Mouse (Mus musculus): ENCODE data around the gene Mad1l1. TPM values are rescaled to one million over a fixed set of nuclear protein-coding genes. Genes with fewer than 3 reads are reported as not detected.

Gene Mad1l1
- polyA plus RNA-seq, 1 experiment from 2014 or later = 37.4 TPM

DNA sequence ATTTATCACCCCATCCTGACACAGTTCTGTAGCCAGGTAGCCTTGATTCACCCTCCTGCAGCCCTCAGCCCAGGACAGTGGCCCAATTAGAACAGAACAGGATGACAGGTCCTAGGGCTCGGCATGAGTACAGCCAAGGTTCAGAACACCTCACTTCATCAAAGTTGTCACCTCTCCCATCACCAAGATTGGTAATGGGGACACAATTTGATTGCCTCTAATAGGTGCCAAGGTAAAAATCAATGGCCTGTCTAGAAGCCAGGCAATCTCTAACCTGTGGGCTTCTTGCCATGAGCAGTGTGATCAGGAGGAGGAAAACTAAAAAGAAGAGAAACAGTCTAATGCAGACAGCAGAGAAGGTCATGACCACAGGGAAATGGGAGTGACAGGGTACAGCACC lies 216.5 kb downstream of the Mad1l1 start:
- Histone ChIP-seq H3K27ac (ENCODE audit: low read length) (no peak overlapping the region), H3K27me3 (ENCODE audit: control insufficient read depth, insufficient read depth, low read length) (no peaks in the 10 kb centered on the region), H3K4me2 (ENCODE audit: low read depth, low read length) (no peak overlapping the region), H3K9me3 (replicated peaks; ENCODE audit: control insufficient read depth, low read length) (no peaks in the 10 kb centered on the region), H3K4me1 (ENCODE audit: control insufficient read depth, insufficient read depth, low read length) (no peaks in the 10 kb centered on the region), H3K4me3 (replicated peaks; ENCODE audit: low read length) (no peak overlapping the region), H3K9ac (ENCODE audit: low read length) (no peak overlapping the region), H3K36me3 (ENCODE audit: control insufficient read depth, insufficient read depth, low read length) (no peaks in the 10 kb centered on the region)
- ATAC-seq (ENCODE audit: insufficient read depth, low FRiP score) = no peak
- 84% methylated on average over 1 of the region's 1 CpGs for WGBS

DNA sequence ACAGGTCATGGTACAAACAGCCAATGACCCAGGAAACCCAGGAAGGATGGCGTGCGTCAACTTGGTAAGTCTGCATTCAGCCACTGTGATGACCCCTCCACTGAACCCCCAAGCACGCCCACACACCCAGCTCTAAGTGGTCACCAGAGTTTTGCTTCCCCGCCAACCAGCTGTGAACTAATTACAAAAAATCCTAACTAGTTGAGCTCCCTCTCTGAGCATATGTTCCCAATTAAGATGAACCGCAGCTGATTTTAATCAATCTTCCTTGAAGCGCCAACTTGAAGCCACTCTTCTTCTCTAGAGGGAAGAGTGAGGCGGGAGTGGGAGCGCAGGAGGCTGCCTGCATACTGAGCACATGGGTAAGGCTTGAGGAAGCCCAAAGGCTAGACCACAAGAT lies 218.6 kb downstream of the Mad1l1 start:
- no peak overlapping the region for H3K4me3 ChIP-seq (replicated peaks; ENCODE audit: low read length)
- no peaks in the 10 kb centered on the region for H3K36me3 ChIP-seq (ENCODE audit: control insufficient read depth, insufficient read depth, low read length)
- no peak for ATAC-seq (ENCODE audit: insufficient read depth, low FRiP score)
- WGBS = 81% methylated on average over 8 of the region's 8 CpGs
- no peaks in the 10 kb centered on the region for H3K9me3 ChIP-seq (replicated peaks; ENCODE audit: control insufficient read depth, low read length)
- H3K27ac ChIP-seq (ENCODE audit: low read length) = no peak overlapping the region
- no peaks in the 10 kb centered on the region for H3K4me1 ChIP-seq (ENCODE audit: control insufficient read depth, insufficient read depth, low read length)
- H3K4me2 ChIP-seq (ENCODE audit: low read depth, low read length) = no peak overlapping the region
- no peak overlapping the region for H3K9ac ChIP-seq (ENCODE audit: low read length)
- no peaks in the 10 kb centered on the region for H3K27me3 ChIP-seq (ENCODE audit: control insufficient read depth, insufficient read depth, low read length)

- Histone ChIP-seq H3K9me3 (replicated peaks; ENCODE audit: control insufficient read depth, low read length) (no peaks in the 10 kb centered on the region), H3K36me3 (ENCODE audit: control insufficient read depth, insufficient read depth, low read length) (no peaks in the 10 kb centered on the region), H3K27me3 (ENCODE audit: control insufficient read depth, insufficient read depth, low read length) (no peaks in the 10 kb centered on the region), H3K27ac (ENCODE audit: low read length) (no peak overlapping the region), H3K4me2 (ENCODE audit: low read depth, low read length) (no peak overlapping the region), H3K9ac (ENCODE audit: low read length) (no peak overlapping the region), H3K4me1 (ENCODE audit: control insufficient read depth, insufficient read depth, low read length) (no peaks in the 10 kb centered on the region), H3K4me3 (replicated peaks; ENCODE audit: low read length) (no peak overlapping the region)
- 84% methylated on average over 14 of the region's 14 CpGs for WGBS
- no peak for ATAC-seq (ENCODE audit: insufficient read depth, low FRiP score)
These were observed 219.8 kb downstream of the Mad1l1 start for GRCm38 (mm10) chr5:140101409-140102009.

DNA sequence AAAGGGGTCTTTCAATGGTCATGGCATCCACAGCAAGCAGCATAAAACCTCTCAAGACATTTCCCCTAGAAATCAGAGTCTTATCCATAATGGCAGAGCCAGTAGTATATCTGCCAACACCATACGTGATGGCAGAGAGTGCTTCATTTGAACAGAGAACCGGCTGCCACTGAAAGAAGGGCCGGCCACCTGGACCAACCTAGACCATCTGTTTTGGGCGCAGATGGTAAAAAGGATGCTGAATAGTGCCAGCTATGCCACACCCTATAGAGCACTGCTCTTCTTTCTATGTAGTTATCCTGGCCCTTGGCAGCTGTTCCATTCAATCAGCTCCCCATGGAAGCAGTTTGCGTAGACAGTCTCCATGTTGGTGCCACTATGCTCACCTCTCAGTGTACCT lies 222.6 kb downstream of the Mad1l1 start:
- H3K9ac ChIP-seq (ENCODE audit: low read length) = no peak overlapping the region
- H3K27me3 ChIP-seq (ENCODE audit: control insufficient read depth, insufficient read depth, low read length) = no peaks in the 10 kb centered on the region
- WGBS = 95% methylated on average over 5 of the region's 5 CpGs
- H3K4me3 ChIP-seq (replicated peaks; ENCODE audit: low read length) = no peak overlapping the region
- no peak overlapping the region for H3K4me2 ChIP-seq (ENCODE audit: low read depth, low read length)
- H3K9me3 ChIP-seq (replicated peaks; ENCODE audit: control insufficient read depth, low read length) = no peaks in the 10 kb centered on the region
- no peak for ATAC-seq (ENCODE audit: insufficient read depth, low FRiP score)
- no peaks in the 10 kb centered on the region for H3K36me3 ChIP-seq (ENCODE audit: control insufficient read depth, insufficient read depth, low read length)
- no peaks in the 10 kb centered on the region for H3K4me1 ChIP-seq (ENCODE audit: control insufficient read depth, insufficient read depth, low read length)
- H3K27ac ChIP-seq (ENCODE audit: low read length) = no peak overlapping the region

DNA sequence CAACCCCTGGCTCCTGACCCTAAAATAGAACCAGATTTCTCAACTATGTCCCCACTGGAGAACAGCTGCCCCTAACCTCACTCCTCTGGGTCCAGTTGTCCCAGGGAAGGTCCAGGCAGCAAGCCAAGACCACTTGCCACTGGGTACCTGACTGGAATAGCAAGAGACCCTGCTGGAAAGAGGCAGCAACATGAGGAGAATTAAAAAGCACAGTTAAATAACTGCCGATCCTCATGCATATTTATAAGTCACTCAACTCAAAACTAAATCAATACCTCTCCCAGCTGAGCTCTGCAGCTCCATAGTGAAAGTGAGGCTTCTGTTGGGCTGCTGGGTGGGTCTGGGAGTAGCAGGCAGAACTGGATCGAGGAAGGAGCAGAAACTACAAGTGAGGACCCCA lies 226.1 kb downstream of the Mad1l1 start:
- WGBS = 80% methylated on average over 2 of the region's 2 CpGs
- no peak overlapping the region for H3K27ac ChIP-seq (ENCODE audit: low read length)
- H3K4me2 ChIP-seq (ENCODE audit: low read depth, low read length) = no peak overlapping the region
- no peak overlapping the region for H3K9ac ChIP-seq (ENCODE audit: low read length)
- no peaks in the 10 kb centered on the region for H3K27me3 ChIP-seq (ENCODE audit: control insufficient read depth, insufficient read depth, low read length)
- no peaks in the 10 kb centered on the region for H3K9me3 ChIP-seq (replicated peaks; ENCODE audit: control insufficient read depth, low read length)
- H3K4me3 ChIP-seq (replicated peaks; ENCODE audit: low read length) = no peak overlapping the region
- no peak for ATAC-seq (ENCODE audit: insufficient read depth, low FRiP score)
- no peaks in the 10 kb centered on the region for H3K4me1 ChIP-seq (ENCODE audit: control insufficient read depth, insufficient read depth, low read length)
- no peaks in the 10 kb centered on the region for H3K36me3 ChIP-seq (ENCODE audit: control insufficient read depth, insufficient read depth, low read length)

DNA sequence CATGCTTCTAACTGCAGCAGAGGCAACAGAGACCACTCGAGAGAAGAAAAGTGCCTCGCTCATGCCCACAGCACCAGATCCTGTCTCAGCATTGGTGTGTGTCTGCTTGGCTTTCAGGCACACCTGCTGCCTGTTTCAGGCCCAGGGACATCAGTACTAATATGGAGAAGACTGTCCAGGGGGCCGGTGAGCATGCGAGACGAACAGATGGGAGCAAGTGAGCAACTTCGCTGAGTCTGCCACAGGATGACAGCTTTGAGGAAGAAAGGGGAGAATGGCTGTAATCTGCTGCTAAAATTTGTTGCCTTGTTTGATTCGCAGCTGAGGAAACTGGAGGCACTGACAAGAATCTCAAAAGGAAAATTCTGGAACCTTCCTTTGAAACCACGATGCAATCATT lies 227.9 kb downstream of the Mad1l1 start:
- H3K27ac ChIP-seq (ENCODE audit: low read length) = no peak overlapping the region
- no peaks in the 10 kb centered on the region for H3K36me3 ChIP-seq (ENCODE audit: control insufficient read depth, insufficient read depth, low read length)
- ATAC-seq (ENCODE audit: insufficient read depth, low FRiP score) = no peak
- WGBS = 87% methylated on average over 8 of the region's 8 CpGs
- H3K27me3 ChIP-seq (ENCODE audit: control insufficient read depth, insufficient read depth, low read length) = no peaks in the 10 kb centered on the region
- no peak overlapping the region for H3K4me3 ChIP-seq (replicated peaks; ENCODE audit: low read length)
- H3K4me1 ChIP-seq (ENCODE audit: control insufficient read depth, insufficient read depth, low read length) = no peaks in the 10 kb centered on the region
- no peak overlapping the region for H3K4me2 ChIP-seq (ENCODE audit: low read depth, low read length)
- H3K9ac ChIP-seq (ENCODE audit: low read length) = no peak overlapping the region
- H3K9me3 ChIP-seq (replicated peaks; ENCODE audit: control insufficient read depth, low read length) = no peaks in the 10 kb centered on the region

GRCm38 (mm10) chr5:140091601-140092000 lies 229.8 kb downstream of the Mad1l1 start:
- H3K27ac ChIP-seq (ENCODE audit: low read length) = no peak overlapping the region
- no peaks in the 10 kb centered on the region for H3K27me3 ChIP-seq (ENCODE audit: control insufficient read depth, insufficient read depth, low read length)
- H3K4me2 ChIP-seq (ENCODE audit: low read depth, low read length) = no peak overlapping the region
- H3K9ac ChIP-seq (ENCODE audit: low read length) = no peak overlapping the region
- WGBS = 73% methylated on average over 11 of the region's 11 CpGs
- no peak overlapping the region for H3K4me3 ChIP-seq (replicated peaks; ENCODE audit: low read length)
- H3K9me3 ChIP-seq (replicated peaks; ENCODE audit: control insufficient read depth, low read length) = no peaks in the 10 kb centered on the region
- ATAC-seq (ENCODE audit: insufficient read depth, low FRiP score) = peak; percentile 20; the same call in 1 of the 2 replicates
- H3K36me3 ChIP-seq (ENCODE audit: control insufficient read depth, insufficient read depth, low read length) = no peaks in the 10 kb centered on the region
- no peaks in the 10 kb centered on the region for H3K4me1 ChIP-seq (ENCODE audit: control insufficient read depth, insufficient read depth, low read length)

GRCm38 (mm10) chr5:140089263-140089662 lies 232.1 kb downstream of the Mad1l1 start:
- no peaks in the 10 kb centered on the region for H3K36me3 ChIP-seq (ENCODE audit: control insufficient read depth, insufficient read depth, low read length)
- H3K4me3 ChIP-seq (replicated peaks; ENCODE audit: low read length) = no peak overlapping the region
- H3K27ac ChIP-seq (ENCODE audit: low read length) = no peak overlapping the region
- no peak overlapping the region for H3K9ac ChIP-seq (ENCODE audit: low read length)
- H3K9me3 ChIP-seq (replicated peaks; ENCODE audit: control insufficient read depth, low read length) = no peaks in the 10 kb centered on the region
- no peaks in the 10 kb centered on the region for H3K4me1 ChIP-seq (ENCODE audit: control insufficient read depth, insufficient read depth, low read length)
- ATAC-seq (ENCODE audit: insufficient read depth, low FRiP score) = 0 out of 2 replicates have a peak, but pooled peaks have one; percentile 27
- no peak overlapping the region for H3K4me2 ChIP-seq (ENCODE audit: low read depth, low read length)
- no peaks in the 10 kb centered on the region for H3K27me3 ChIP-seq (ENCODE audit: control insufficient read depth, insufficient read depth, low read length)

GRCm38 (mm10) chr5:140087242-140087641 lies 234.1 kb downstream of the Mad1l1 start:
- Histone ChIP-seq H3K4me1 (ENCODE audit: control insufficient read depth, insufficient read depth, low read length) (peaks cover 5% of the 10 kb centered on the region), H3K36me3 (ENCODE audit: control insufficient read depth, insufficient read depth, low read length) (no peaks in the 10 kb centered on the region), H3K9ac (ENCODE audit: low read length) (no peak overlapping the region), H3K4me2 (ENCODE audit: low read depth, low read length) (no peak overlapping the region), H3K27ac (ENCODE audit: low read length) (no peak overlapping the region), H3K9me3 (replicated peaks; ENCODE audit: control insufficient read depth, low read length) (no peaks in the 10 kb centered on the region), H3K27me3 (ENCODE audit: control insufficient read depth, insufficient read depth, low read length) (no peaks in the 10 kb centered on the region), H3K4me3 (replicated peaks; ENCODE audit: low read length) (no peak overlapping the region)
- 90% methylated on average over 7 of the region's 7 CpGs for WGBS
- no peak for ATAC-seq (ENCODE audit: insufficient read depth, low FRiP score)

DNA sequence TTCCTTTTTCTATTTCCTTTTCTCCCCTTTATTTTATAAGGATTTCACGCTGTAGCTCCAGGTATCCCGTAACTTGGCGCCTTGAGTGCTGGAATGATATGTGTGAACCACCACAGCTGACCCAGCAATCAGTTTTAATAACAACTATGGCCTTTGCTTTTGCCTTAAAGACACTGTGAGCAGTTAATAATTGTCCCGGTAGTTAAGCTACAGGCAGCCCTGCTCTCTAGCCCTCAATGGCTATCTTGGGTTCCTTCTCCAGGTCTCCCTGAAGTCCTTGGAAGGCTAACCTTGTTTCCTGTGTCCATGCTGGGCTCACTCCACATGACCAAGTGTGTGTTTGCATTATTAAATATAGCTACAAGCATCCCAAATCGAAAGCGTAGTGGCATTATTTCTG lies 237.0 kb downstream of the Mad1l1 start:
- H3K36me3 ChIP-seq (ENCODE audit: control insufficient read depth, insufficient read depth, low read length) = no peaks in the 10 kb centered on the region
- no peak overlapping the region for H3K9ac ChIP-seq (ENCODE audit: low read length)
- no peak overlapping the region for H3K27ac ChIP-seq (ENCODE audit: low read length)
- no peak overlapping the region for H3K4me2 ChIP-seq (ENCODE audit: low read depth, low read length)
- ATAC-seq (ENCODE audit: insufficient read depth, low FRiP score) = no peak
- H3K27me3 ChIP-seq (ENCODE audit: control insufficient read depth, insufficient read depth, low read length) = no peaks in the 10 kb centered on the region
- H3K4me1 ChIP-seq (ENCODE audit: control insufficient read depth, insufficient read depth, low read length) = peaks cover 7% of the 10 kb centered on the region
- H3K4me3 ChIP-seq (replicated peaks; ENCODE audit: low read length) = no peak overlapping the region
- WGBS = 93% methylated on average over 6 of the region's 6 CpGs
- no peaks in the 10 kb centered on the region for H3K9me3 ChIP-seq (replicated peaks; ENCODE audit: control insufficient read depth, low read length)

Data from stomach, embryonic 16.5 days (tissue).